ENCODE assay signal across 8 mouse cellular contexts in genomic region chr6:142785343-142785742, GRCm38 (mm10). TPM values are rescaled to one million over a fixed set of nuclear protein-coding genes. Genes with fewer than 3 reads are reported as not detected.
A peak's percentile ranks its signal among the peaks of the same experiment; 100 is the strongest.
DNase-seq lines count a peak whose midpoint lies in the region; ATAC-seq and TF ChIP-seq lines count a peak whose summit lies in the region.

No protein-coding gene starts in this region.

- peak; percentile 84 for TF ChIP-seq CTCF in intestine, postnatal 0 days (IDR thresholded peaks at IDR 0.05; ENCODE audit: low read depth)

- no peak overlapping the region for H3K9ac ChIP-seq in intestine, postnatal 0 days (ENCODE audit: low read depth, low read length)

- WGBS in intestine, postnatal 0 days: 32% methylated on average over 4 of the region's 4 CpGs

- H3K27me3 ChIP-seq in intestine, postnatal 0 days (replicated peaks; ENCODE audit: control insufficient read depth, insufficient read depth, low read length): no peaks in the 10 kb centered on the region

- H3K4me3 ChIP-seq in intestine, postnatal 0 days (ENCODE audit: low read depth, low read length): no peak overlapping the region

- H3K9me3 ChIP-seq in intestine, postnatal 0 days (ENCODE audit: control insufficient read depth): no peaks in the 10 kb centered on the region

- H3K4me1 ChIP-seq in intestine, postnatal 0 days (replicated peaks; ENCODE audit: control insufficient read depth, insufficient read depth, low read length): no peaks in the 10 kb centered on the region

- H3K27ac ChIP-seq in intestine, postnatal 0 days (ENCODE audit: low read depth, low read length): no peak overlapping the region

- no peak overlapping the region for H3K4me2 ChIP-seq in intestine, postnatal 0 days (replicated peaks; ENCODE audit: low read depth)

- peak; percentile 41 for DNase-seq in gastrocnemius, adult 18-20 months (ENCODE audit: low spot score)
- DNase-seq in gastrocnemius, postnatal 25 days: no peak
- peak; percentile 12 to 14 for DNase-seq in urinary bladder, postnatal 36 days (ENCODE audit: low spot score in 2 of 2)
- DNase-seq in urinary bladder, postnatal 4 days (ENCODE audit: low spot score in 2 of 2): no peak
- peak; percentile 69 to 78 for DNase-seq in cerebellum, postnatal 14 days
- DNase-seq in thymus, postnatal 14 days: peak; percentile 81

- ATAC-seq in intestine, postnatal 0 days: peak; percentile 50
- ATAC-seq in megakaryocyte progenitor cell, adult 5-6 weeks (replicated peaks; ENCODE audit: poor library complexity): peak; percentile 96

- no peaks in the 10 kb centered on the region for H3K36me3 ChIP-seq in intestine, postnatal 0 days (ENCODE audit: control insufficient read depth, insufficient read depth)

RNA-seq across cellular contexts. Expression of gene Sult6b2, which starts 19.0 kb away (rescaled TPM):
- not detected for total RNA-seq in gastrocnemius, adult 18-20 months (2021)
- not detected for total RNA-seq in gastrocnemius, postnatal 25 days (2021)
- 53.2 and 63.2 TPM in 2 replicates for polyA plus RNA-seq in intestine, postnatal 0 days (2015; fragmentation: Nextera tagmentation; extraction: Ambion mirVana)
- total RNA-seq in megakaryocyte progenitor cell, adult 5-6 weeks (2015): not detected in 2 replicates
- not detected in 2 replicates for total RNA-seq in megakaryocyte progenitor cell, adult 5-6 weeks (2017)

RNA-seq across cellular contexts. Expression of gene Cmas, which starts 28.9 kb away (rescaled TPM):
- total RNA-seq in gastrocnemius, adult 18-20 months (2021): 10 to 100 TPM; 27.0 to 30.1 TPM
- 10 to 100 TPM; 25.8 to 29.9 TPM for total RNA-seq in gastrocnemius, postnatal 25 days (2021)
- 130 and 131 TPM in 2 replicates for polyA plus RNA-seq in intestine, postnatal 0 days (2015; fragmentation: Nextera tagmentation; extraction: Ambion mirVana)
- total RNA-seq in megakaryocyte progenitor cell, adult 5-6 weeks (2015): 61.3 and 67.0 TPM in 2 replicates
- total RNA-seq in megakaryocyte progenitor cell, adult 5-6 weeks (2017): 58.1 and 66.2 TPM in 2 replicates

Comparison
In these comparisons a context has a peak if more than half of its experiments do, and no peak if none do; other contexts are left out.
1. DNase-seq: peak in gastrocnemius, adult 18-20 months (single experiment), urinary bladder, postnatal 36 days (2 of 2), cerebellum, postnatal 14 days (2 of 2) and thymus, postnatal 14 days (single experiment); none in gastrocnemius, postnatal 25 days (single experiment) and urinary bladder, postnatal 4 days (0 of 2).